Mouse (Mus musculus): ENCODE results near the gene Ppp2r5c. TPM values are rescaled to one million over a fixed set of nuclear protein-coding genes. Genes with fewer than 3 reads are reported as not detected.

Ppp2r5c gene
- polyA plus RNA-seq, 1 experiment: 171 TPM

DNA sequence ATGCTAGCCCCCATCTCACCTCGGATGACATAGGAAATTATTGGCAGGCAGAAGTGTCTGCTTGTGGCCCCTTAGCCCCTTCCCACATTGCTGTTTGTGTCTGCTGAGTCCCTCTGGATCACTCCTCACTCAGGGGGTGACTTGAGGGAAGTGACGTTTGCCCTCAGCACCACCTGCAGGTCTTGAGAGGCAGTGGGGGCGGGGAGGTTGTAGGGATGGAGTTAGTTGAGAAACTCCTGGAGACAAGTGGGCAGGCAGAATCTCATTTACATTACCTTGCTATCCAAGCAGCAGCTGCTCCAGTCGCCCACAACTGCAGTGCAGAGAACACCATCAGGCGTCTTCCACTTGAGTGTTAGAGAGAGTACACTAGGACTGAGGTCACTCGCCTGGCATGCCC lies 36.8 kb downstream of the Ppp2r5c start:
- no peak for TF ChIP-seq CTCF (IDR thresholded peaks at IDR 0.05; ENCODE audit: borderline replicate concordance, insufficient read depth, low read length)
- Histone ChIP-seq H3K4me1 (ENCODE audit: control insufficient read depth, insufficient read depth, low read length) (0 out of 2 replicates have a peak, but pooled peaks cover 7% of the 10 kb centered on the region), H3K27ac (ENCODE audit: insufficient read depth, low read length) (no peak overlapping the region), H3K4me3 (ENCODE audit: insufficient read depth, low read length) (no peak overlapping the region)

DNA sequence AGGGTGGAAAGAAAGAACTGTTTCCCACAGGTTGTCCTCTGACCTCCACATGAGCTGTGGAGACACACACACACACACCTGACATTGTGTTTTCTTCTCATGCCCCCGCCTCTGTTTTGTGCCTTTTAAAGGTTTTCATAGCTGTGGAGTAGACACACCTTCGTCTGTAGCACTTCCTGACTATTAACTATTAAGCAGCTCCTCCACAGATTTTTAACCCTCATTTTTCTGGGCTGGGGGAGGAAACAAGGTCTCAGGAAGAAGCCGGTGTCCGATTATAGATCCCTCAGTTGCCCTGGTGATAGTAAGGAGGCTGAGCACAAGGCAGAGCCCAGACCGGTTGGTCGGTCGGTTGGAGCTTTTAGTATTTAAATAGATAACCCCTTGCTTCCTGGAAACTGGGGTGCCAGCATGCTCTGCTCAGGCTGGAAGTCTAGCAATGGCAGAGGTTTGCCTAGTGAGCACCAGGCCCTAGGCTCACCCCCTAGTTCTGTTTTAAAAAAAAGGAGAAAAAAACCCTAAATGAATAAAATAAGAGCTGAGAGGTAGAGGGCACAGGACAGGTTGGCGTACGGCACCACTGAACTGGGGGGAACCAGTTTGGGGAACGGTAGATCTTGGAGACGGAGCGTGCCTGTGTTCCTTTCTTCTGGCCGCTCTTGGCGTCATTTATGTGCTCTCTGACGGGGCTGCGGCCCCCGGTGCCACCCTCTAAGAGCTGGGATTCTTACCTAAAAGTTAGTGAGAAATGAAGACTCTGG lies 38.1 kb downstream of the Ppp2r5c start:
- Histone ChIP-seq H3K4me1 (ENCODE audit: control insufficient read depth, insufficient read depth, low read length) (0 out of 2 replicates have a peak, but pooled peaks cover 7% of the 10 kb centered on the region), H3K4me3 (ENCODE audit: insufficient read depth, low read length) (peak overlapping the region; percentile 79), H3K27ac (ENCODE audit: insufficient read depth, low read length) (peak overlapping the region; percentile 58)
- TF ChIP-seq CTCF (IDR thresholded peaks at IDR 0.05; ENCODE audit: borderline replicate concordance, insufficient read depth, low read length): no peak
- no peak for TF ChIP-seq POLR2A (IDR thresholded peaks at IDR 0.05; ENCODE audit: low read depth, low read length)

- H3K27ac ChIP-seq (ENCODE audit: insufficient read depth, low read length): peak overlapping the region; percentile 95
- no peak for TF ChIP-seq CTCF (IDR thresholded peaks at IDR 0.05; ENCODE audit: borderline replicate concordance, insufficient read depth, low read length)
- peak; percentile 72 for TF ChIP-seq POLR2A (IDR thresholded peaks at IDR 0.05; ENCODE audit: low read depth, low read length)
- peak overlapping the region; percentile 79 for H3K4me3 ChIP-seq (ENCODE audit: insufficient read depth, low read length)
- H3K4me1 ChIP-seq (ENCODE audit: control insufficient read depth, insufficient read depth, low read length): 0 out of 2 replicates have a peak, but pooled peaks cover 7% of the 10 kb centered on the region
Measured at GRCm38 (mm10) chr12:110485585-110486331, 38.8 kb downstream of the Ppp2r5c start.

- H3K27ac ChIP-seq (ENCODE audit: insufficient read depth, low read length): no peak overlapping the region
- H3K4me3 ChIP-seq (ENCODE audit: insufficient read depth, low read length): peak overlapping the region; percentile 78
- 0 out of 2 replicates have a peak, but pooled peaks cover 7% of the 10 kb centered on the region for H3K4me1 ChIP-seq (ENCODE audit: control insufficient read depth, insufficient read depth, low read length)
- no peak for TF ChIP-seq CTCF (IDR thresholded peaks at IDR 0.05; ENCODE audit: borderline replicate concordance, insufficient read depth, low read length)
- no peak for TF ChIP-seq POLR2A (IDR thresholded peaks at IDR 0.05; ENCODE audit: low read depth, low read length)
Measured at GRCm38 (mm10) chr12:110486852-110487251, 39.9 kb downstream of the Ppp2r5c start.

DNA sequence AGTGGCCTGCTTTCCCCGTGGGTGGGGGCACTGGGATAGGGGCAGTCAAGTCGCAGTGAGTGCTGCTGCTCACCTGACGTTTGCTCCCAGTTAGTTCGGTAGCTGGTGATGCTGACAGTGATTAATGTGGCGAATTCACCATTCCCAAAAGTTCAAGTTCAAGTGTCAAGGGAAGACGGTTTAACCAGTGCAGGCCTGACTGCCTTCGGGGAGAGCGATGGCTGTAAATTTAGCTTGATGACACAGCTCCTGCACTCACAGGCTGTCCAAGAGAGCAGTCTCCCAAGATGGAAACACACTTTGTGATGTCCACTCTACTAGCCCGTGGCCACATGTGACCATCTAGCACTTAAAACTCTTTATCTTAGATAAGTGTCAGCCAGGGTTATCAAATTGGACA lies 41.1 kb downstream of the Ppp2r5c start:
- Histone ChIP-seq H3K4me3 (ENCODE audit: insufficient read depth, low read length) (no peak overlapping the region), H3K27ac (ENCODE audit: insufficient read depth, low read length) (no peak overlapping the region), H3K4me1 (ENCODE audit: control insufficient read depth, insufficient read depth, low read length) (0 out of 2 replicates have a peak, but pooled peaks cover 7% of the 10 kb centered on the region)
- TF ChIP-seq CTCF (IDR thresholded peaks at IDR 0.05; ENCODE audit: borderline replicate concordance, insufficient read depth, low read length) (no peak), POLR2A (IDR thresholded peaks at IDR 0.05; ENCODE audit: low read depth, low read length) (no peak)

GRCm38 (mm10) chr12:110489946-110490701 lies 43.2 kb downstream of the Ppp2r5c start:
- 0 out of 2 replicates have a peak, but pooled peaks cover 5% of the 10 kb centered on the region for H3K4me1 ChIP-seq (ENCODE audit: control insufficient read depth, insufficient read depth, low read length)
- no peak for TF ChIP-seq POLR2A (IDR thresholded peaks at IDR 0.05; ENCODE audit: low read depth, low read length)
- TF ChIP-seq CTCF (IDR thresholded peaks at IDR 0.05; ENCODE audit: borderline replicate concordance, insufficient read depth, low read length): no peak
- H3K4me3 ChIP-seq (ENCODE audit: insufficient read depth, low read length): no peak overlapping the region
- no peak overlapping the region for H3K27ac ChIP-seq (ENCODE audit: insufficient read depth, low read length)

- TF ChIP-seq CTCF (IDR thresholded peaks at IDR 0.05; ENCODE audit: borderline replicate concordance, insufficient read depth, low read length) (no peak), POLR2A (IDR thresholded peaks at IDR 0.05; ENCODE audit: low read depth, low read length) (no peak)
- Histone ChIP-seq H3K27ac (ENCODE audit: insufficient read depth, low read length) (no peak overlapping the region), H3K4me3 (ENCODE audit: insufficient read depth, low read length) (no peak overlapping the region), H3K4me1 (ENCODE audit: control insufficient read depth, insufficient read depth, low read length) (peaks cover 7% of the 10 kb centered on the region; the same call in 1 of the 2 replicates)
Measured at GRCm38 (mm10) chr12:110492436-110492835, 45.5 kb downstream of the Ppp2r5c start.

GRCm38 (mm10) chr12:110493597-110494369 lies 46.9 kb downstream of the Ppp2r5c start:
- Histone ChIP-seq H3K27ac (ENCODE audit: insufficient read depth, low read length) (no peak overlapping the region), H3K4me1 (ENCODE audit: control insufficient read depth, insufficient read depth, low read length) (peaks cover 2% of the 10 kb centered on the region; the same call in 1 of the 2 replicates), H3K4me3 (ENCODE audit: insufficient read depth, low read length) (no peak overlapping the region)
- no peak for TF ChIP-seq CTCF (IDR thresholded peaks at IDR 0.05; ENCODE audit: borderline replicate concordance, insufficient read depth, low read length)
- TF ChIP-seq POLR2A (IDR thresholded peaks at IDR 0.05; ENCODE audit: low read depth, low read length): no peak

GRCm38 (mm10) chr12:110494846-110495245 lies 47.9 kb downstream of the Ppp2r5c start:
- no peak overlapping the region for H3K4me3 ChIP-seq (ENCODE audit: insufficient read depth, low read length)
- H3K27ac ChIP-seq (ENCODE audit: insufficient read depth, low read length): no peak overlapping the region
- H3K4me1 ChIP-seq (ENCODE audit: control insufficient read depth, insufficient read depth, low read length): peaks cover 2% of the 10 kb centered on the region; the same call in 1 of the 2 replicates
- TF ChIP-seq POLR2A (IDR thresholded peaks at IDR 0.05; ENCODE audit: low read depth, low read length) (no peak), CTCF (IDR thresholded peaks at IDR 0.05; ENCODE audit: borderline replicate concordance, insufficient read depth, low read length) (no peak)
